Mouse (Mus musculus) kidney, embryonic 16.5 days (tissue): ENCODE data around the gene Hs6st3. TPM values are rescaled to one million over a fixed set of nuclear protein-coding genes. Genes with fewer than 3 reads are reported as not detected.
A peak's percentile ranks its signal among the peaks of the same experiment; 100 is the strongest.

Source experiments
- ATAC-seq: fragments of 200-750 bp; cut with Nextera tagmentation; 2 replicates; pipeline ENCODE4 v1.8.0; 2017; ENCODE audit warnings: moderate TSS enrichment; ENCODE audit not compliant: low FRiP score, low TSS enrichment
- H3K27ac ChIP-seq: fragments of 300-500 bp; sonication (generic); 2 replicates; pipeline ENCODE4 v1.5.1; 2014; ENCODE audit warnings: low read length
- H3K27me3 ChIP-seq: fragments of 300-500 bp; sonication (generic); 2 replicates; pipeline ENCODE4 v1.6.1; 2014; ENCODE audit warnings: low read length, control low read depth, mixed read lengths; ENCODE audit not compliant: insufficient read depth
- H3K36me3 ChIP-seq: fragments of 300-500 bp; sonication (generic); 2 replicates; pipeline ENCODE4 v1.6.1; 2014; ENCODE audit warnings: low read length, control low read depth, mixed read lengths; ENCODE audit not compliant: insufficient read depth
- H3K4me1 ChIP-seq: fragments of 300-500 bp; sonication (generic); 2 replicates; pipeline ENCODE4 v1.6.1; 2014; ENCODE audit warnings: low read length, control low read depth, mixed read lengths; ENCODE audit not compliant: insufficient read depth
- H3K4me2 ChIP-seq: fragments of 300-500 bp; sonication (generic); replicated peaks from 2 replicates; pipeline ENCODE4 v1.6.1; 2014; ENCODE audit warnings: low read depth, low read length
- H3K4me3 ChIP-seq: fragments of 300-500 bp; sonication (generic); 2 replicates; pipeline ENCODE4 v1.5.1; 2014; ENCODE audit warnings: mild to moderate bottlenecking, low read length
- H3K9ac ChIP-seq: fragments of 300-500 bp; sonication (generic); replicated peaks from 2 replicates; pipeline ENCODE4 v1.6.1; 2014; ENCODE audit warnings: low read length
- H3K9me3 ChIP-seq: fragments of 300-500 bp; sonication (generic); 2 replicates; pipeline ENCODE4 v1.6.1; 2016; ENCODE audit warnings: low read length, control low read depth
- WGBS: fragments of 180-500 bp; shearing (Covaris S2); extraction: QIAGEN DNeasy Blood & Tissue Kit; methylation state at CpG from one replicate; pipeline ENCODE4 v1.1.7; 2014; 5-methylcytosine and 5-hydroxymethylcytosine counted together
- polyA plus RNA-seq: library from polyadenylated mRNA; unstranded; fragments of >200 nt; fragmentation: Nextera tagmentation; extraction: Ambion mirVana; gene quantifications from 2 replicates; pipeline ENCODE4 v1.2.1, GENCODE M21; 2015

Gene Hs6st3
- polyA plus RNA-seq, 1 experiment from 2014 or later = 0.09 TPM

DNA sequence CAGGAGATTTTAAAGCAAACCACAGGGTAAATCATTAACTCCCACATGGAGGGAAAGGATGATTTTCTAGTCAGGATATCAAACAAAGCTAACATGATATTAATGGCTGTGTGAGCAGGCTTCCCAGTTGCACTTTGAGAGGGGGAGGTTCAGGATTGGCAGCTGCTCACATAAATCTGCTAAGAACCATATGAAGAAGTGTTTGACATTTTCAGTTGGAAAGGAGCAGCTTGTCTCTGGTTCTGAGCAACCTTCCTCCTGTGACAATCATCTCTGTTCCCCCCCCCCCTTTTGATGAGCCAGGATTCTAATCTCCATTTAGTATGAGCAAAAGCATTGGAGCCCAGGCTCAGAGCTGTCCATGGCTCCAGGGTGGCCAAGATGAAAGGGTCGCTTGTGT is 643.0 kb downstream of the Hs6st3 start:
- Histone ChIP-seq H3K27ac (no peak overlapping the region), H3K4me3 (no peak overlapping the region), H3K36me3 (no peaks in the 10 kb centered on the region), H3K27me3 (no peaks in the 10 kb centered on the region), H3K9me3 (no peaks in the 10 kb centered on the region), H3K4me2 (no peak overlapping the region), H3K9ac (no peak overlapping the region), H3K4me1 (no peaks in the 10 kb centered on the region)
- WGBS = 83% methylated on average over 1 of the region's 1 CpGs
- no peak for ATAC-seq

DNA sequence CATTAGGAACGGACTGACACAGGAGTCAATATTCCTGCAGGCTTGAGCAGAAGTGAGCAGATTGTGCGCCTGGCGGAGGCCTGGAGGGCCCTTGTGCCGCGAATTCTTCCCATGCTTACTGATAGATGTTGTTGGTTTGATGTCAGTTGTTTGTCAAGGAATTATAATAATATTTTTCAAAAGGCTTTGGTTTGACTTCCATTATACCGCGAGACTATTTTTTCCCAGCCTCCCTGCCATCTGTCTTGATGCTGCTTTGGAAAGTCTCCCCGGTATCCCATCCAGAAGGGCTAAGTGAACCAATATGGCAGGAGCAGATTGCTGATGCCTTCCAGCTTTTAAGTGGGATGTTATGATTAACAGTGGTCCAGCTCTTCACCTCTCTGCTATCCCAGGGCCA is 651.3 kb downstream of the Hs6st3 start:
- no peaks in the 10 kb centered on the region for H3K36me3 ChIP-seq
- no peak overlapping the region for H3K27ac ChIP-seq
- no peak overlapping the region for H3K4me3 ChIP-seq
- no peaks in the 10 kb centered on the region for H3K27me3 ChIP-seq
- no peaks in the 10 kb centered on the region; the same call in 1 of the 2 replicates for H3K9me3 ChIP-seq
- H3K4me1 ChIP-seq = no peaks in the 10 kb centered on the region
- ATAC-seq = no peak
- WGBS = 96% methylated on average over 8 of the region's 8 CpGs
- no peak overlapping the region for H3K4me2 ChIP-seq
- H3K9ac ChIP-seq = no peak overlapping the region

DNA sequence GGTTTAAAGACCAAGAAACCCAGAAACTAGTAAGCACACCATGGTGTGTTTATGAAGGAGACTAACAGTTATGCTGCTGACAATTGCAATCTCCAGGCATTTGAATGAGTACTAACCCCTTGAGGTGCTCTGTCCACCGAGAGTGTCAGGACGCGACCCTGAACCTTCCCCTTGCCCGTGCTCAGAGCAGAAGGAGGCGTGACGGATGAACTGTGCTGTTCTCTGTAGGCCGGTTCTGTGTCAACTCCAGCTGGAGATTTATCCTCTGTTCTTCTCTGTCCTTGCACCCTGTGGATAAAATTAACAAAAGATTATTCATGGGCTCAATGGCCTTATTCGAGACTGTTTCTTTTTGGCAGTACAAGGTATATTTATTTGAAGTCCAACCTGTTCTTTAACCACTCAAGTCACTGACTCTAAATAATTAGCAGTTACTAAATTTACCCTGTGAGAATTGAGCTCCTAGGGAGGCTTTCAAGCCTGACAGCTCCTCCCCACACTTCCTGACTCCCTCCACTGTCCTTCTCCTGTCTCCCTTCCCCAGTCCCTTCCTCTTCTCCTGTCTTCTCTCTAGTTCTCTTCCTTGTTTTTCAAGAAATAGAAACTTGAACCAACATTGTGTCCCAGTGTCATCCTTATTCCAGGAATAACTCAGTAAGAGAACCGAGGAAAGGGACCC is 659.2 kb downstream of the Hs6st3 start:
- 10% methylated on average over 9 of the region's 9 CpGs for WGBS
- ATAC-seq = no peak
- H3K4me1 ChIP-seq = peaks cover 7% of the 10 kb centered on the region
- no peak overlapping the region for H3K9ac ChIP-seq
- H3K4me3 ChIP-seq = no peak overlapping the region
- no peaks in the 10 kb centered on the region for H3K36me3 ChIP-seq
- no peak overlapping the region for H3K27ac ChIP-seq
- H3K4me2 ChIP-seq = no peak overlapping the region
- no peaks in the 10 kb centered on the region for H3K9me3 ChIP-seq
- no peaks in the 10 kb centered on the region for H3K27me3 ChIP-seq

DNA sequence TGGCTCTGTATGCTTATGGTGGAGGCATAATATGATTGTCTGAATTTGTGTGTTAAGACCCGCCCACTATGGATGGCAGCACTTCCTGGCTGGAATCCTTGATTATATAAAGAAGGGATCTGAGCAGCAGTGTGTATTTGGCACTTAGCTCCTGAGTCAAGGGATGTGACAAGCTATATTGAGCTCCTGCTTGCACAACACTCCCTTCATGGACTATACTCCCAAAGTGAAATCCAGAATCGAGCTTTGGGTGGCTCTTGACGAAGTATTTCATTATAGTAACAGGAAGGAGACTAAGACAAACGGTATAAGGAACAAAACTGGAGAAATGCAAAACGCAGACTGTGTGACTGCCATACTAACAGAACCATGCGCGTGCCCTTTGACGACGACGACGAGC is 660.4 kb downstream of the Hs6st3 start:
- 91% methylated on average over 11 of the region's 11 CpGs for WGBS
- Histone ChIP-seq H3K4me1 (peaks cover 7% of the 10 kb centered on the region), H3K27ac (no peak overlapping the region), H3K9ac (no peak overlapping the region), H3K4me2 (no peak overlapping the region), H3K9me3 (no peaks in the 10 kb centered on the region), H3K4me3 (no peak overlapping the region), H3K36me3 (no peaks in the 10 kb centered on the region), H3K27me3 (no peaks in the 10 kb centered on the region)
- no peak for ATAC-seq

DNA sequence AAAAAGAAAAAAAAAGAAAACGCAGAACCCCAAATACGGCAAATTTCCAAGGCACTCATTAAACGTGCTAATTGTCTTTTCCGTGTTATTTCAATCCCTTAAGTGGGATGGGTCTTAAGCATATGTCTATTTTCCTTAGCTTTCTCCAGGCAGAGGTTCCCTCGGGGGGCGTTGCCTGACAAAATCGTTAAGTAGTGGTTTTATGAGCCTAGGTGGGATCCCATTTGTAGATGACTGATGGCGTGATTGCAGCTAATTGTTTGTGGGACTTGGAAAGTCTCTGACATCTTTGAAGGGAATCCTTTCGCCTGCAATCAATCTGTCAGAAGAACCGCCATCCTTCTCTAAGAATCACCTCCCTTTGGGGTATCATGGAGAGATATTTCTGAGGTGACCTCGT is 662.7 kb downstream of the Hs6st3 start:
- Histone ChIP-seq H3K36me3 (no peaks in the 10 kb centered on the region), H3K27ac (no peak overlapping the region), H3K9me3 (no peaks in the 10 kb centered on the region), H3K4me2 (no peak overlapping the region), H3K27me3 (no peaks in the 10 kb centered on the region), H3K4me3 (no peak overlapping the region), H3K4me1 (peaks cover 7% of the 10 kb centered on the region), H3K9ac (no peak overlapping the region)
- WGBS = 39% methylated on average over 11 of the region's 11 CpGs
- no peak for ATAC-seq

DNA sequence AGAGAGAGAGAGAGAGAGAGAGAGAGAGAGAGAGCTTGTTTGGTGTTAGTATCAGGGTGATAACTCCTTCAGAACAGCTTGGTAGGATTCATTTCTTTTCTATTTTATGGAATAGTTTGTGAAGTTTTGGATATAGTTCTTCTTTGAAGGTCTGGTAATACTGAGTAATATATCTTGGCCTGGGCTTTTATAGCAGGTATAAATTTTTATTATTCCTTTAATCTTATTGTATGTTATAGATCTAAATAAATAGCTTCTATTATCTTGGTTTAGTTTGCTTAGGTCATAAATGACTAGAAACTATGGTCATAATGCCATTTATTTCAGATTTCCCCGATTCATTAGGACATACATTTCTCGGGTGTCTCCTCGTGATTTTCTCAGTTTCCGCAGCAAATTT is 675.8 kb downstream of the Hs6st3 start:
- 89% methylated on average over 4 of the region's 4 CpGs for WGBS
- H3K9me3 ChIP-seq = no peaks in the 10 kb centered on the region
- no peak for ATAC-seq
- H3K36me3 ChIP-seq = no peaks in the 10 kb centered on the region
- no peaks in the 10 kb centered on the region for H3K27me3 ChIP-seq
- H3K27ac ChIP-seq = no peak overlapping the region
- no peak overlapping the region for H3K4me2 ChIP-seq
- no peaks in the 10 kb centered on the region for H3K4me1 ChIP-seq
- no peak overlapping the region for H3K4me3 ChIP-seq
- H3K9ac ChIP-seq = no peak overlapping the region

DNA sequence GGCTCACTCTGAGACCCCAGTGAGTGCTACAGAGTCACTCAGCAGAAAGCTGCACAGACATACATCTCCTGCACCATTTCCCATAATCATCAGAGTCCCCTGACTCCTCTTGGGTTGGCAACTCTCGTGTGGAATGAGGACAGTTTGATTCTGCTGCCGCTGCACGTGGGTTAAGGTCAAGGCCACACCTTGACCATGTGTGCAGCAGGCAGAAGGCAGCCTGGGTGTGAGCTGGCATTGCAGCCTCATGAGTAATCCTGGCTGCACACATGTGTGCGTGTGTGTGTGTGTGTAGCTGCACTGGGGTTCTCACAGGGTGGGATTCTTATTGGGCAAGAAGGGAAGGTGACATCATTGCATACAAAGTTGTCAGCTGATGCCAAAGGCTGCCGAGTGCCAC is 677.5 kb downstream of the Hs6st3 start:
- Histone ChIP-seq H3K4me1 (no peaks in the 10 kb centered on the region), H3K4me3 (no peak overlapping the region), H3K36me3 (no peaks in the 10 kb centered on the region), H3K27ac (no peak overlapping the region), H3K27me3 (no peaks in the 10 kb centered on the region), H3K4me2 (no peak overlapping the region), H3K9ac (no peak overlapping the region), H3K9me3 (no peaks in the 10 kb centered on the region)
- ATAC-seq = no peak
- 78% methylated on average over 5 of the region's 5 CpGs for WGBS

DNA sequence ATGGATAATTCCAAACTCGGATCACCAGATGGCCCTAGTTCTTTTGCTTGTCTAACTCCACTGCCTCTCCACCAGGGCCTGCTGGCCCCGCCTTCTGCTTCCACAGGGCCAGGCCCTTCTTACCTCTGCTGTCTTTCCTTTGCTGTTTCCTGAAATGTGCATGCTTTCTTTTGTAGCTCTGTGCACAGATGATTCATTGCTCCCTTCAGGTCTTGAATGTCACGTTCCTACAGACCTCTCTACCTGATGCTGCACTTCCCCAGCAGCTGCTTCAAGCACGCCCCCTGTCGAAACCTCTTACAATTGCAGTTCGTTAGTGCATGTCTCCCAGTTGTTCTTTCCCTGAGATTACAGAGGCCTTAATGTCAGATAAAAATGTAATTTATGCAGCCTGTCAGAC is 682.4 kb downstream of the Hs6st3 start:
- Histone ChIP-seq H3K9me3 (no peaks in the 10 kb centered on the region), H3K4me1 (no peaks in the 10 kb centered on the region), H3K27me3 (no peaks in the 10 kb centered on the region), H3K27ac (no peak overlapping the region), H3K9ac (no peak overlapping the region), H3K36me3 (no peaks in the 10 kb centered on the region), H3K4me3 (no peak overlapping the region), H3K4me2 (no peak overlapping the region)
- peak; percentile 51; the same call in 1 of the 2 replicates for ATAC-seq
- 52% methylated on average over 6 of the region's 6 CpGs for WGBS

DNA sequence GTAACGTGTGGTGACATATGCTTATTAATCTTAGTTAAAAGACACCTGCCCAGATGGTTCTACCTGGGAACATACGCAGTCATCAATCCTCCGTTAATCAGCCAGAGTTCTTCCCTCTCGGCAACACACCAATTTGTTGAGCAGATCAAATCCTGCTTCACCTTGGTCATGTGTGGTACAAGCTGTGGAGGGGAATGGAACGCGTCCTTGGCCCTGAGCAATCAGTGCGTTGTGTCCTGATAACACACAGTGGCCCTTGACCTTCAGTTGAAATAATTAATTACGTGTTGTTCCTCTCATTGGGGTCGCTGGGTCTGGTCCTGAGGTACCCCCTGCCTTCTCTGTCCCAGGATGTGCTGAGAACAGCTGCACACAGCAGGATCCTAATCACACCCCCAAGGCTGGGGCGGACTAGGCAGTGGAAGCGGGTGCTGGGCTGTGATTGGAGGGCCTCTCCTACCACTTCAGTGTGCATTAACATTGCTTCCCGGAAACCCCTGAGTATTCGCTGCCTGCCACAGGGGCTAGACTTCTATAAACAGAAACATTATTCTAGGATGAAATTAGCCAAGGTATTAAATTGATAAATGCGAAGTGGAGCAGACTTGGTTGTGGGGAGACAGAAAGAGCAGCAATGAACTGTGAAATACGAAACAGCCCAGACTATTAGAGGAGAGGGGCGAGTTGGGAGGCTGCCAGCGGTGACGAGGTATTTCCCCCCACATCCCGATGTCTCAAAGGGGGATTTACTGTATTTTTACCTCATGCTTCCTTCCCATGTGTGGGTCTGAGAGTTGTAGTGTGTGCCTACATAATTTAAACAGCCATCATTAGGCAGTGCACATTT is 693.2 kb downstream of the Hs6st3 start:
- no peak overlapping the region for H3K4me3 ChIP-seq
- H3K27ac ChIP-seq = no peak overlapping the region
- H3K4me1 ChIP-seq = peaks cover 11% of the 10 kb centered on the region
- peak; percentile 72 for ATAC-seq
- H3K9ac ChIP-seq = no peak overlapping the region
- no peaks in the 10 kb centered on the region for H3K9me3 ChIP-seq
- no peaks in the 10 kb centered on the region for H3K27me3 ChIP-seq
- H3K36me3 ChIP-seq = no peaks in the 10 kb centered on the region
- 40% methylated on average over 19 of the region's 19 CpGs for WGBS
- H3K4me2 ChIP-seq = peak overlapping the region; percentile 23

DNA sequence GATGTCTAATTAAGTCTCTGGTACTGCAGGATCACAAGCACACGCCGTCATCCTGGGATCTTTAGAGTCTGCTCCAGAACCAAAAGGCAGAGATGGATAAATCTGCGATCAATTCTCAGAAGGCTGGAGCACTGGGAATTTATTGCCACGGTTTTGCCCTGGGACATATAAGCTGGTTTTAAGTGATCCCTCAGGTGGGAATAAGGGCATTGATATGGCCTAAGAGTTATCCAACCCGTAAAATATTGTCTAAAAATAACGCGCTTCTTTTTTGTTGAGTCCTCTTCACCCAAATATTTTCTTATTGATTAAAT is 693.8 kb downstream of the Hs6st3 start:
- Histone ChIP-seq H3K4me1 (peaks cover 11% of the 10 kb centered on the region), H3K4me3 (no peak overlapping the region), H3K9ac (no peak overlapping the region), H3K27ac (no peak overlapping the region), H3K27me3 (no peaks in the 10 kb centered on the region), H3K9me3 (no peaks in the 10 kb centered on the region), H3K4me2 (peak overlapping the region; percentile 23; the same call in 1 of the 2 replicates), H3K36me3 (no peaks in the 10 kb centered on the region)
- ATAC-seq = no peak
- 65% methylated on average over 7 of the region's 7 CpGs for WGBS
